Mouse (Mus musculus) G1E (cell line): ENCODE results near the gene Midn. TPM values are rescaled to one million over a fixed set of nuclear protein-coding genes. Genes with fewer than 3 reads are reported as not detected.

ENCODE experiments used
- ATAC-seq: 2 replicates; pipeline ENCODE4 v1.8.0; 2016; ENCODE audit warnings: mild to moderate bottlenecking; ENCODE audit not compliant: insufficient number of reproducible peaks, poor library complexity, low FRiP score, severe bottlenecking; ENCODE audit errors: extremely low read depth
- DNase-seq: peaks from one replicate; pipeline ENCODE4 v3.0.0; 2012; ENCODE audit warnings: low spot score
- H3K27me3 ChIP-seq: 2 replicates; pipeline ENCODE4 v1.6.1; 2012; ENCODE audit warnings: mild to moderate bottlenecking, low read length, inconsistent platforms; ENCODE audit not compliant: insufficient read depth
- H3K36me3 ChIP-seq: replicated peaks from 2 replicates; pipeline ENCODE3; 2012; ENCODE audit warnings: mild to moderate bottlenecking, inconsistent platforms
- H3K4me1 ChIP-seq: 2 replicates; pipeline ENCODE4 v1.6.1; 2012; ENCODE audit warnings: low read depth, low read length, inconsistent platforms, mixed read lengths; ENCODE audit not compliant: insufficient read depth
- H3K4me3 ChIP-seq: 2 replicates; pipeline ENCODE4 v1.5.1; 2012; ENCODE audit warnings: low read depth, mild to moderate bottlenecking, inconsistent platforms, low read length, moderate library complexity, mixed read lengths
- H3K9me3 ChIP-seq: replicated peaks from 2 replicates; pipeline ENCODE4 v1.6.1; 2012; ENCODE audit warnings: inconsistent platforms
- CTCF ChIP-seq: IDR thresholded peaks from 2 replicates; pipeline ENCODE4 v1.5.1; 2012; ENCODE audit warnings: low read depth, low read length, inconsistent platforms, mixed read lengths
- GATA1 ChIP-seq: IDR thresholded peaks from 2 replicates; pipeline ENCODE4 v1.6.1; 2012; ENCODE audit warnings: borderline replicate concordance, low read length, inconsistent platforms, mixed read lengths
- GATA2 ChIP-seq: IDR thresholded peaks from 2 replicates; pipeline ENCODE4 v1.6.1; 2012; ENCODE audit warnings: low read depth, low read length, inconsistent platforms, borderline replicate concordance
- POLR2AphosphoS5 ChIP-seq: IDR thresholded peaks from 2 replicates; pipeline ENCODE4 v1.6.1; 2012; ENCODE audit warnings: low read depth, low read length, inconsistent platforms; ENCODE audit not compliant: insufficient replicate concordance
- TAL1 ChIP-seq: conservative IDR thresholded peaks from 2 replicates; pipeline ENCODE4 v1.6.1; 2012; ENCODE audit warnings: low read depth, low read length, inconsistent platforms, mixed read lengths
- polyA plus RNA-seq: library from polyadenylated mRNA; stranded (reverse); fragments of >175 nt; gene quantifications from 2 replicates; pipeline ENCODE4 v1.2.3, GENCODE M21; 2012
- total RNA-seq, 2 experiments: library from RNA; stranded (forward) in 1 of 2; stranded (reverse) in 1 of 2; fragments of 200-1000 nt in 1 of 2; fragments of >200 nt in 1 of 2; fragmentation: Nextera tagmentation in 1 of 2; gene quantifications; 2 replicates each; pipeline ENCODE4 v1.2.3; 2014 to 2017

The Midn gene
- total and polyA plus RNA-seq, 3 experiments: 19.2 to 302 (median 89.8) TPM

- DNase-seq (peak; percentile 95), ATAC-seq (peak; percentile 80)
- H3K4me1 ChIP-seq: peaks cover 94% of the 10 kb centered on the region
- H3K4me3 ChIP-seq: peak overlapping the region; percentile 71
- H3K27me3 ChIP-seq: no peaks in the 10 kb centered on the region; the same call in 1 of the 2 replicates
- H3K36me3 ChIP-seq: peaks cover 35% of the 10 kb centered on the region
- no peaks in the 10 kb centered on the region for H3K9me3 ChIP-seq
- TF ChIP-seq GATA1 (no peak), POLR2AphosphoS5 (no peak), GATA2 (no peak), TAL1 (no peak), CTCF (no peak)
Measured at GRCm38 (mm10) chr10:80159561-80160454, 11.7 kb downstream of the Midn start.

DNA sequence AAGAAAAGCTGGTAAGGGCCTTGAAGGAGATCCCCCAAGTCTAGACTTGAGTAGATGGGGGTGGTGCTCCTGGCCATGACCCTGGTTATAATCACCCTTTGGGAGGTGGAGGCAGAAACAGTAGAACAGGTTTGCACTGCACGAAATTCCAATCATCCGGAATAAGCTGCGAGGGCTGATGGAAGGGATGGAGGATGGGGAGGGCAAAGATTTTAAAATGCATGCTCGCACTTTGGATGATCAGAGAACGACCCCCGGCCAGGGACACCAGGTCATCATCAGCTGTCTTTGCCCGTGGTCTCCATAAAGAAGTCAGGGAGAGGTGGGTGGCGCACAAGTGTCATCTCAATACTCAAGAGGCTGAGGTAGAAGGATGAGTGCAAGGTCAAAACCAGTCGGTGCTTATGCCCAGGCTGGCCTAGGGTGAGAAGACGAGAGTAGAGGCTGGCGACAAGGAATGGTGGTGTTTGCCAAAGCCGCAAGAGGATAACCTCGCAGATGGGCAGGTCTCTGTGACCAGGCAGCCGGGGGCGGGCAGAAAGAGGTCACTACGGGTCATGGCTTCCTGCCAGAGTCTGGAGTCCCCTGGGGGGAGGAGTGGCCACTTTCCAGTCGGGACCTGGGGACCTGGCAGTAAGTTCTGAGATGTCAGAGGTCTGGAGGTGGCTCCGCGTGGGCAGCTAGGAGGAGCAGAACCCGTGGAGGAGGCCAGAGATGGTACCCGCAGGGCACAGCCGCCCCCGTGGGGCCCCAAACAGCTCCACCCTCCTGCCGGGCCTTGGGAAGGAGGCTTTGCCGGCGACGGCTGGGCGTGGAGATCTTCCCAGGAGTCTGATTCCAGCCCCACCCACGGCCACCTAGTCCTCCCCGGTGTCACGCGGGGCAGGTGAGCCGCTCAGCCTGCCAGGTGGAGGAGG lies 12.6 kb downstream of the Midn start:
- H3K27me3 ChIP-seq: no peaks in the 10 kb centered on the region; the same call in 1 of the 2 replicates
- H3K9me3 ChIP-seq: no peaks in the 10 kb centered on the region
- ATAC-seq (no peak), DNase-seq (peak; percentile 70)
- peak overlapping the region; percentile 71 for H3K4me3 ChIP-seq
- peaks cover 94% of the 10 kb centered on the region for H3K4me1 ChIP-seq
- TF ChIP-seq CTCF (no peak), TAL1 (no peak), POLR2AphosphoS5 (no peak), GATA2 (no peak), GATA1 (no peak)
- peaks cover 26% of the 10 kb centered on the region for H3K36me3 ChIP-seq

- Histone ChIP-seq H3K27me3 (no peaks in the 10 kb centered on the region; the same call in 1 of the 2 replicates), H3K4me1 (peaks cover 93% of the 10 kb centered on the region), H3K9me3 (no peaks in the 10 kb centered on the region), H3K36me3 (peaks cover 16% of the 10 kb centered on the region), H3K4me3 (peak overlapping the region; percentile 71; the same call in 1 of the 2 replicates)
- TF ChIP-seq CTCF (no peak), POLR2AphosphoS5 (0 out of 2 replicates have a peak, but pooled peaks have one; percentile 1)
- ATAC-seq (no peak), DNase-seq (no peak)
Measured at GRCm38 (mm10) chr10:80161522-80162242, 13.6 kb downstream of the Midn start.

DNA sequence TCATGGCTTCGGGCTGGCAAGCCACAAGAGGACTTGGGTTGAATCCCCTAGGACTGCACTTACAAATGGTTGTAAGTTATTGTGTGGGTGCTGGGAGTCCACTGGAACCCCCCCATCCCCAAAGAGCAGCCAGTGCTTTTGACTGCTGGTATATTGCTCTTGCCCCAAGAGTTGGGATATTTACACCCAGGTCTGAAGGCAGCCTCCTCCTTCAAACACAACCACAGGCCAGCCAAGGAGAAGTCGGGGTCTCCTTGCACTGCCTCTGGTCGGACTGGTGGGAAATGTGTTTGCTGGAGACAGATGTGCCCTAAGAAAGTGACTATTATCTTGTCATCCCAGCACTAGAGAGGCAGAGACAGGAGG lies 14.2 kb downstream of the Midn start:
- DNase-seq (no peak), ATAC-seq (no peak)
- Histone ChIP-seq H3K4me1 (peaks cover 93% of the 10 kb centered on the region), H3K27me3 (no peaks in the 10 kb centered on the region; the same call in 1 of the 2 replicates), H3K36me3 (peaks cover 10% of the 10 kb centered on the region), H3K4me3 (no peak overlapping the region), H3K9me3 (no peaks in the 10 kb centered on the region)
- no peak for TF ChIP-seq GATA2
- no peak for TF ChIP-seq GATA1
- TF ChIP-seq CTCF: no peak
- no peak for TF ChIP-seq POLR2AphosphoS5
- no peak for TF ChIP-seq TAL1

DNA sequence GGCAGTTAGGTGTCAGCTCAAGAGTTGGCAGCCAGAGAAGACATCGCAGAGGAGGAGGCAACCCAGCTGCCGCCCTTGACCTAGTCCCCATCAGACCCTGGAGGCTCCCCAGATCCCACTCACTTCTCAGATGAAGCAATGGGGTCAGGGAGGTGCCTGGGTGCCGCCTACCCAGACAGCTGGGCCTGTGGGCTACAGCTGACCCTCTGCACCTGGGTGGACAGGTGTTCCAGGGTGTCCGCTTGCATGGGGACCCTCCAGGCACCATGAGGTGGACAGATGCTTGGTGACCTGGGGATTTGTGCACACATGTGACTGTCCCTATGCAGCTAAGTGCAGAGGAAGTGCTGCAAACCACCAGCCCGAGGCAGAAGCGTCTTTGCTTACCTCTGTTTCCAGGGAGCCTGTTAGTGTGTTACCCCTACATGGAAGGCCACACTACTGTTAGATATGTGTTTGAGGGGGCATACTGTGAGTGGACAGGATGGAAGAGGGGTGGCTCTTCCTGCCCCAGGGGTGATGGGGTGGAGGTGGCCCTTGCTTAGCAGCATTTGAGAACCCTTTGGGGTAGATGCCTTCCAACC lies 14.7 kb downstream of the Midn start:
- peaks cover 5% of the 10 kb centered on the region for H3K36me3 ChIP-seq
- DNase-seq: no peak
- H3K4me1 ChIP-seq: peaks cover 88% of the 10 kb centered on the region
- no peak for ATAC-seq
- H3K27me3 ChIP-seq: no peaks in the 10 kb centered on the region; the same call in 1 of the 2 replicates
- H3K4me3 ChIP-seq: peak overlapping the region; percentile 5; the same call in 1 of the 2 replicates
- TF ChIP-seq GATA1 (no peak), CTCF (no peak), POLR2AphosphoS5 (no peak), GATA2 (no peak), TAL1 (no peak)
- H3K9me3 ChIP-seq: no peaks in the 10 kb centered on the region
